In the genomic region with DNA sequence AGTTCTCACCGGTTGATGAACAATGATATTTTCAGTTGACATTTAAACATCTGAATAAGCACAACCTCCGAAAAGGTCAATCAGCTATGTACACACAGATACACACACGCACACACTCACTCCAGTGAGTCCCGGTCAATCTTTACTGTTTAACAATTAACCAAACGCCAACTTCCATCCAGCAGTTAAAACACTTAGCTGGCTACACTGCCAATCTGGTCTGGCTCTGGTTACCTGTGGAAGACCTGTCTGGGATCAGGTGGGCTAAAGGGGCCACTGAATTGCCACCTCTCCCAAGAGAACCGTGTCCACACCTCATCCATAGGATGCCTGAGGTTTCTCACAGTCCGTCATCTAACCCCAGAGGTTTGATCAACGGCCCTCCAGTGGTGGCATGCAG, we compare ENCODE assay signal across 23 mouse cellular contexts.
DNase-seq lines count a peak whose midpoint lies in the region; ATAC-seq and TF ChIP-seq lines count a peak whose summit lies in the region.
"Had no signal": no experiment of that assay in that cellular context is flagged by ENCODE, and none has a peak within 500 bp of the region (broad histone marks: within the 10 kb centered on the region; RNA-seq: fewer than 3 reads in every experiment).

No protein-coding gene starts in this region.

- intact Hi-C loops in heart, adult 2 months (cut with DNase I): loop anchor here (5.0 to 10.0 kb wide), 3 partner anchors 144 to 252 kb away; no protein-coding TSS in a partner anchor

- DNase-seq in heart, adult 2 months: no peak
- no peak for DNase-seq in heart, postnatal 4 days
- DNase-seq in liver, embryonic 14.5 days (ENCODE audit: low read depth in 3 of 3, low spot score in 3 of 3): no peak
- DNase-seq in kidney, adult 2 months: peak; percentile 79
- DNase-seq in urinary bladder, postnatal 4 days (ENCODE audit: low spot score in 2 of 2): no peak
- no peak for DNase-seq in cerebellum, postnatal 25 days
- DNase-seq: adrenal gland, postnatal 36 days; cerebellum, adult 18-20 months; cerebellum, postnatal 36 days; gastrocnemius, postnatal 10 days; left cerebral cortex, postnatal 4 days; lung, adult 18-20 months; lung, postnatal 36 days; spleen, adult 18-20 months had no signal

- TF ChIP-seq POLR2A in heart, adult 2 months (IDR thresholded peaks at IDR 0.05; ENCODE audit: insufficient read depth, low read depth, low read length): no peak
- no peak for TF ChIP-seq POLR2A in kidney, adult 2 months (IDR thresholded peaks at IDR 0.05; ENCODE audit: low read depth, low read length)

- peaks cover 20% of the 10 kb centered on the region for H3K36me3 ChIP-seq in heart, adult 2 months (ENCODE audit: control insufficient read depth, insufficient read depth, low read length)
- no peaks in the 10 kb centered on the region for H3K36me3 ChIP-seq in liver, embryonic 14.5 days (replicated peaks; ENCODE audit: control insufficient read depth, insufficient read depth, low read depth)
- no peaks in the 10 kb centered on the region for H3K36me3 ChIP-seq in liver, embryonic 12.5 days
- no peaks in the 10 kb centered on the region for H3K36me3 ChIP-seq in kidney, adult 2 months (ENCODE audit: control insufficient read depth, insufficient read depth, low read length)
- no peaks in the 10 kb centered on the region for H3K36me3 ChIP-seq in liver, embryonic 15.5 days (replicated peaks)
- H3K36me3 ChIP-seq: forebrain, embryonic 10.5 days; heart, embryonic 15.5 days; hindbrain, embryonic 10.5 days; midbrain, embryonic 15.5 days had no signal

- H3K27ac ChIP-seq in heart, adult 2 months: peak overlapping the region; percentile 86
- H3K27ac ChIP-seq in liver, embryonic 14.5 days: no peak overlapping the region
- no peak overlapping the region for H3K27ac ChIP-seq in liver, embryonic 12.5 days
- H3K27ac ChIP-seq in kidney, adult 2 months (ENCODE audit: insufficient read depth, low read depth, low read length): no peak overlapping the region
- H3K27ac ChIP-seq in liver, embryonic 15.5 days (replicated peaks): no peak overlapping the region
- H3K27ac ChIP-seq: forebrain, embryonic 10.5 days; heart, embryonic 15.5 days; hindbrain, embryonic 10.5 days; hindbrain, postnatal 0 days; midbrain, embryonic 15.5 days had no signal

- TF ChIP-seq CTCF in heart, adult 2 months (IDR thresholded peaks at IDR 0.05): no peak
- TF ChIP-seq CTCF in liver, embryonic 14.5 days (IDR thresholded peaks at IDR 0.05; ENCODE audit: low read depth): no peak
- 0 out of 2 replicates have a peak, but pooled peaks have one; percentile 2 for TF ChIP-seq CTCF in kidney, adult 2 months (conservative IDR thresholded peaks at IDR 0.05; ENCODE audit: insufficient read depth, insufficient read length, low read depth, low read length)

- H3K79me2 ChIP-seq in heart, adult 2 months (replicated peaks; ENCODE audit: control insufficient read depth, insufficient read depth, low read length): peaks cover 7% of the 10 kb centered on the region

- H3K9ac ChIP-seq in heart, adult 2 months (ENCODE audit: low read depth, low read length): peak overlapping the region; percentile 58
- H3K9ac ChIP-seq in liver, embryonic 14.5 days (replicated peaks): no peak overlapping the region
- no peak overlapping the region for H3K9ac ChIP-seq in liver, embryonic 12.5 days
- no peak overlapping the region for H3K9ac ChIP-seq in liver, embryonic 15.5 days
- H3K9ac ChIP-seq: heart, embryonic 15.5 days; midbrain, embryonic 15.5 days had no signal

- 44% methylated on average over 8 of the region's 8 CpGs for WGBS in heart, adult 2 months
- 57% methylated on average over 8 of the region's 8 CpGs for WGBS in liver, embryonic 14.5 days (ENCODE audit: insufficient replicate concordance)
- WGBS in liver, embryonic 12.5 days (ENCODE audit: insufficient replicate concordance): 69% methylated on average over 8 of the region's 8 CpGs
- WGBS in kidney, adult 2 months: 19% methylated on average over 8 of the region's 8 CpGs
- 54% methylated on average over 8 of the region's 8 CpGs for WGBS in liver, embryonic 15.5 days (ENCODE audit: insufficient replicate concordance)

- no peak overlapping the region for H3K4me3 ChIP-seq in heart, adult 2 months
- no peak overlapping the region for H3K4me3 ChIP-seq in liver, embryonic 14.5 days (ENCODE audit: insufficient read depth in 1 of 2, low read depth in 2 of 2, low read length in 2 of 2)
- H3K4me3 ChIP-seq in liver, embryonic 12.5 days: no peak overlapping the region
- H3K4me3 ChIP-seq in kidney, adult 2 months (ENCODE audit: insufficient read depth, low read depth, low read length): no peak overlapping the region
- H3K4me3 ChIP-seq in liver, embryonic 15.5 days (replicated peaks): no peak overlapping the region
- H3K4me3 ChIP-seq: forebrain, embryonic 10.5 days; heart, embryonic 15.5 days; hindbrain, embryonic 10.5 days; midbrain, embryonic 15.5 days; myocyte had no signal

- no peak for TF ChIP-seq EP300 in heart, adult 2 months (IDR thresholded peaks at IDR 0.05; ENCODE audit: insufficient read depth, low read depth, low read length)
- no peak for TF ChIP-seq EP300 in liver, embryonic 14.5 days (IDR thresholded peaks at IDR 0.05; ENCODE audit: low read depth)

- H3K4me2 ChIP-seq in liver, embryonic 14.5 days (ENCODE audit: low read depth): no peak overlapping the region
- no peak overlapping the region for H3K4me2 ChIP-seq in liver, embryonic 12.5 days
- peak overlapping the region; percentile 50 for H3K4me2 ChIP-seq in liver, embryonic 15.5 days
- H3K4me2 ChIP-seq: heart, embryonic 15.5 days; midbrain, embryonic 15.5 days had no signal

- peaks cover 33% of the 10 kb centered on the region for H3K4me1 ChIP-seq in heart, adult 2 months (ENCODE audit: control insufficient read depth, insufficient read depth, low read length)
- H3K4me1 ChIP-seq in liver, embryonic 14.5 days (replicated peaks; ENCODE audit: control insufficient read depth in 2 of 2, insufficient read depth in 2 of 2, low read length in 1 of 2): peaks cover 0 to 11% of the 10 kb centered on the region in 2 experiments; a peak in 1 of 4 replicates
- H3K4me1 ChIP-seq in liver, embryonic 12.5 days: peaks cover 23% of the 10 kb centered on the region
- H3K4me1 ChIP-seq in kidney, adult 2 months (ENCODE audit: control insufficient read depth, insufficient read depth, low read length): peaks cover 42% of the 10 kb centered on the region
- peaks cover 13% of the 10 kb centered on the region for H3K4me1 ChIP-seq in liver, embryonic 15.5 days (replicated peaks)

- no peaks in the 10 kb centered on the region for H3K27me3 ChIP-seq in heart, adult 2 months (ENCODE audit: control insufficient read depth, insufficient read depth, low read length)
- no peaks in the 10 kb centered on the region for H3K27me3 ChIP-seq in liver, embryonic 14.5 days (ENCODE audit: control insufficient read depth, insufficient read depth, low read length)
- no peaks in the 10 kb centered on the region; the same call in 1 of the 2 replicates for H3K27me3 ChIP-seq in liver, embryonic 12.5 days (replicated peaks)
- no peaks in the 10 kb centered on the region for H3K27me3 ChIP-seq in kidney, adult 2 months (replicated peaks; ENCODE audit: control insufficient read depth, insufficient read depth, low read length)
- peaks cover 6% of the 10 kb centered on the region; the same call in 1 of the 2 replicates for H3K27me3 ChIP-seq in liver, embryonic 15.5 days
- H3K27me3 ChIP-seq: CH12.LX; heart, embryonic 15.5 days; midbrain, embryonic 15.5 days had no signal

- ATAC-seq in liver, embryonic 14.5 days (ENCODE audit: insufficient read depth): peak; percentile 28; the same call in 1 of the 2 replicates
- ATAC-seq in liver, embryonic 12.5 days: no peak
- peak; percentile 55 for ATAC-seq in liver, embryonic 15.5 days (ENCODE audit: insufficient read depth)
- ATAC-seq: hindbrain, postnatal 0 days; midbrain, embryonic 15.5 days had no signal

- no peaks in the 10 kb centered on the region for H3K9me3 ChIP-seq in liver, embryonic 14.5 days (ENCODE audit: control insufficient read depth, low read length)
- no peaks in the 10 kb centered on the region for H3K9me3 ChIP-seq in liver, embryonic 12.5 days (replicated peaks)
- H3K9me3 ChIP-seq in liver, embryonic 15.5 days (replicated peaks): no peaks in the 10 kb centered on the region
- H3K9me3 ChIP-seq: forebrain, embryonic 10.5 days; heart, embryonic 15.5 days; hindbrain, embryonic 10.5 days; midbrain, embryonic 15.5 days had no signal
